Mouse (Mus musculus): ENCODE data around the gene Arhgap24.
A peak's percentile ranks its signal among the peaks of the same experiment; 100 is the strongest.

The Arhgap24 gene

GRCm38 (mm10) chr5:102481215-102482211 is at the start of gene Arhgap24:
Gene Arhgap24 (plus strand): TSS chr5:102481391.
- DNase-seq (ENCODE audit: low spot score in 2 of 2) = peak; percentile 64 to 68

- DNase-seq (ENCODE audit: low spot score in 2 of 2) = no peak
These were observed 47.0 kb upstream of the Arhgap24 start for GRCm38 (mm10) chr5:102434182-102434581.

GRCm38 (mm10) chr5:102436581-102436980 is 44.6 kb upstream of the Arhgap24 start:
- no peak for DNase-seq (ENCODE audit: low spot score in 2 of 2)

- DNase-seq (ENCODE audit: low spot score in 2 of 2) = no peak
These were observed 41.9 kb upstream of the Arhgap24 start for GRCm38 (mm10) chr5:102439119-102439877.

- DNase-seq (ENCODE audit: low spot score in 2 of 2) = no peak
These were observed 33.8 kb upstream of the Arhgap24 start for GRCm38 (mm10) chr5:102447436-102447835.

- DNase-seq (ENCODE audit: low spot score in 2 of 2) = no peak
These were observed 30.3 kb upstream of the Arhgap24 start for GRCm38 (mm10) chr5:102450897-102451296.

GRCm38 (mm10) chr5:102452079-102452797 is 29.0 kb upstream of the Arhgap24 start:
- DNase-seq (ENCODE audit: low spot score in 2 of 2) = no peak

- no peak for DNase-seq (ENCODE audit: low spot score in 2 of 2)
These were observed 27.9 kb upstream of the Arhgap24 start for GRCm38 (mm10) chr5:102453324-102453723.

GRCm38 (mm10) chr5:102455247-102455646 is 25.9 kb upstream of the Arhgap24 start:
- DNase-seq (ENCODE audit: low spot score in 2 of 2) = no peak

GRCm38 (mm10) chr5:102460452-102461197 is 20.6 kb upstream of the Arhgap24 start:
- DNase-seq (ENCODE audit: low spot score in 2 of 2) = no peak

GRCm38 (mm10) chr5:102462948-102463347 is 18.2 kb upstream of the Arhgap24 start:
- DNase-seq (ENCODE audit: low spot score in 2 of 2) = peak; percentile 50 to 62

- DNase-seq (ENCODE audit: low spot score in 2 of 2) = no peak
These were observed 15.8 kb upstream of the Arhgap24 start for GRCm38 (mm10) chr5:102465372-102465771.

- no peak for DNase-seq (ENCODE audit: low spot score in 2 of 2)
These were observed 12.9 kb upstream of the Arhgap24 start for GRCm38 (mm10) chr5:102468292-102468691.

GRCm38 (mm10) chr5:102470284-102470683 is 10.9 kb upstream of the Arhgap24 start:
- no peak for DNase-seq (ENCODE audit: low spot score in 2 of 2)

GRCm38 (mm10) chr5:102478076-102478475 is 3.1 kb upstream of the Arhgap24 start:
- no peak for DNase-seq (ENCODE audit: low spot score in 2 of 2)

GRCm38 (mm10) chr5:102483285-102483975 is 2.2 kb downstream of the Arhgap24 start:
- DNase-seq (ENCODE audit: low spot score in 2 of 2) = no peak

- no peak for DNase-seq (ENCODE audit: low spot score in 2 of 2)
These were observed 10.4 kb downstream of the Arhgap24 start for GRCm38 (mm10) chr5:102491554-102491953.

- no peak for DNase-seq (ENCODE audit: low spot score in 2 of 2)
These were observed 11.0 kb downstream of the Arhgap24 start for GRCm38 (mm10) chr5:102492152-102492551.

GRCm38 (mm10) chr5:102494827-102495226 is 13.6 kb downstream of the Arhgap24 start:
- no peak for DNase-seq (ENCODE audit: low spot score in 2 of 2)

GRCm38 (mm10) chr5:102497205-102497604 is 16.0 kb downstream of the Arhgap24 start:
- DNase-seq (ENCODE audit: low spot score in 2 of 2) = peak in 1 of 2 experiments; percentile 44
